Comparison of ENCODE assay signal across 9 mouse cellular contexts in genomic region chr11:117829671-117830215, GRCm38 (mm10). TPM values are rescaled to one million over a fixed set of nuclear protein-coding genes. Genes with fewer than 3 reads are reported as not detected.
DNase-seq lines count a peak whose midpoint lies in the region; ATAC-seq and TF ChIP-seq lines count a peak whose summit lies in the region.
"Had no signal": no experiment of that assay in that cellular context is flagged by ENCODE, and none has a peak within 500 bp of the region (broad histone marks: within the 10 kb centered on the region; RNA-seq: fewer than 3 reads in every experiment).

No protein-coding gene starts in this region.

- H3K4me2 ChIP-seq in hindbrain, embryonic 15.5 days: no peak overlapping the region
- H3K4me2 ChIP-seq in hindbrain, embryonic 14.5 days (replicated peaks): no peak overlapping the region
- peak overlapping the region; percentile 92; the same call in 1 of the 2 replicates for H3K4me2 ChIP-seq in heart, embryonic 15.5 days
- peak overlapping the region; percentile 26 for H3K4me2 ChIP-seq in myocyte (ENCODE audit: low read depth)

- H3K36me3 ChIP-seq in hindbrain, embryonic 15.5 days: no peaks in the 10 kb centered on the region
- H3K36me3 ChIP-seq in hindbrain, embryonic 14.5 days (replicated peaks; ENCODE audit: control insufficient read depth, insufficient read depth): no peaks in the 10 kb centered on the region
- H3K36me3 ChIP-seq in heart, embryonic 15.5 days: no peaks in the 10 kb centered on the region
- H3K36me3 ChIP-seq in myocyte (ENCODE audit: control insufficient read depth, insufficient read depth): no peaks in the 10 kb centered on the region
- no peaks in the 10 kb centered on the region for H3K36me3 ChIP-seq in thymus, adult 2 months (ENCODE audit: control insufficient read depth, insufficient read depth, low read length)

- H3K9ac ChIP-seq in hindbrain, embryonic 15.5 days: no peak overlapping the region
- no peak overlapping the region for H3K9ac ChIP-seq in hindbrain, embryonic 14.5 days
- H3K9ac ChIP-seq in heart, embryonic 15.5 days: 0 out of 2 replicates have a peak overlapping the region, but pooled peaks have one; percentile 1

- no peak overlapping the region for H3K4me3 ChIP-seq in hindbrain, embryonic 15.5 days
- H3K4me3 ChIP-seq in hindbrain, embryonic 14.5 days (replicated peaks; ENCODE audit: low read length): no peak overlapping the region
- H3K4me3 ChIP-seq in heart, embryonic 15.5 days: no peak overlapping the region
- H3K4me3 ChIP-seq in myocyte: no peak overlapping the region
- no peak overlapping the region for H3K4me3 ChIP-seq in thymus, adult 2 months (ENCODE audit: control insufficient read depth, insufficient read depth, low read length)

- TF ChIP-seq POLR2A in myocyte (IDR thresholded peaks at IDR 0.05; ENCODE audit: insufficient read length, low read depth): no peak
- no peak for TF ChIP-seq POLR2A in thymus, adult 2 months (IDR thresholded peaks at IDR 0.05; ENCODE audit: control insufficient read depth, extremely low read depth, insufficient read depth, low read length, poor library complexity)

- H3ac ChIP-seq in myocyte (ENCODE audit: control insufficient read depth, insufficient read length): no peak overlapping the region

- peaks cover 38% of the 10 kb centered on the region for H3K4me1 ChIP-seq in hindbrain, embryonic 15.5 days (replicated peaks)
- peaks cover 23% of the 10 kb centered on the region for H3K4me1 ChIP-seq in hindbrain, embryonic 14.5 days (replicated peaks; ENCODE audit: control insufficient read depth, insufficient read depth, low read length)
- H3K4me1 ChIP-seq in heart, embryonic 15.5 days (replicated peaks): peaks cover 70% of the 10 kb centered on the region
- H3K4me1 ChIP-seq in thymus, adult 2 months (replicated peaks; ENCODE audit: control insufficient read depth, insufficient read depth, low read length): peaks cover 56% of the 10 kb centered on the region

- H3K27ac ChIP-seq in hindbrain, embryonic 15.5 days (replicated peaks): peak overlapping the region; percentile 54
- no peak overlapping the region for H3K27ac ChIP-seq in hindbrain, embryonic 14.5 days
- H3K27ac ChIP-seq in heart, embryonic 15.5 days: peak overlapping the region; percentile 95
- H3K27ac ChIP-seq in thymus, adult 2 months (ENCODE audit: control insufficient read depth, insufficient read depth, low read length): no peak overlapping the region

- H3K27me3 ChIP-seq in hindbrain, embryonic 15.5 days: no peaks in the 10 kb centered on the region
- no peaks in the 10 kb centered on the region for H3K27me3 ChIP-seq in hindbrain, embryonic 14.5 days (ENCODE audit: control insufficient read depth, insufficient read depth, low read length)
- no peaks in the 10 kb centered on the region for H3K27me3 ChIP-seq in heart, embryonic 15.5 days
- H3K27me3 ChIP-seq in myocyte (ENCODE audit: control insufficient read depth, insufficient read depth, insufficient read length): no peaks in the 10 kb centered on the region
- H3K27me3 ChIP-seq in thymus, adult 2 months (ENCODE audit: control insufficient read depth, insufficient read depth, low read length): no peaks in the 10 kb centered on the region

- no peak for TF ChIP-seq CTCF in thymus, adult 2 months (IDR thresholded peaks at IDR 0.05; ENCODE audit: borderline replicate concordance, control insufficient read depth, extremely low read depth, insufficient read depth, low read length, poor library complexity)

- H3K9me3 ChIP-seq in hindbrain, embryonic 15.5 days: no peaks in the 10 kb centered on the region
- H3K9me3 ChIP-seq in hindbrain, embryonic 14.5 days (ENCODE audit: control insufficient read depth, low read length): no peaks in the 10 kb centered on the region
- no peaks in the 10 kb centered on the region for H3K9me3 ChIP-seq in heart, embryonic 15.5 days (replicated peaks)
- H3K9me3 ChIP-seq: G1E had no signal

- peaks cover 7% of the 10 kb centered on the region for H3K79me2 ChIP-seq in myocyte (ENCODE audit: control insufficient read depth, insufficient read depth)

- no peak for ATAC-seq in hindbrain, embryonic 15.5 days (ENCODE audit: low FRiP score, low read depth)
- ATAC-seq in hindbrain, embryonic 14.5 days (ENCODE audit: low FRiP score): no peak
- ATAC-seq in heart, embryonic 15.5 days (replicated peaks; ENCODE audit: insufficient number of reproducible peaks, insufficient read depth, low FRiP score, low read depth): no peak

- 75% methylated on average over 2 of the region's 2 CpGs for WGBS in hindbrain, embryonic 15.5 days
- WGBS in hindbrain, embryonic 14.5 days: 71% methylated on average over 2 of the region's 2 CpGs
- 44% methylated on average over 2 of the region's 2 CpGs for WGBS in heart, embryonic 15.5 days
- 89% methylated on average over 2 of the region's 2 CpGs for WGBS in thymus, adult 2 months

- no peak for DNase-seq in hindbrain, embryonic 14.5 days (ENCODE audit: low spot score)
- peak; percentile 94 to 95 for DNase-seq in kidney, postnatal 25 days
- DNase-seq in thymus, postnatal 14 days: no peak
- no peak for DNase-seq in embryo, embryonic 10 days (ENCODE audit: low spot score)
- no peak for DNase-seq in thymus, adult 2 months

TF ChIP-seq in myocyte, 11 proteins besides CTCF, POLR2A, EP300 and RAD21:
- TF ChIP-seq POLR2AphosphoS2 (IDR thresholded peaks at IDR 0.05; ENCODE audit: insufficient read length, low read depth) (no peak), MYOD1 (IDR thresholded peaks at IDR 0.05; ENCODE audit: control insufficient read depth in 1 of 3, insufficient read length in 2 of 3, low read depth in 2 of 3) (no peak), TCF12 (IDR thresholded peaks at IDR 0.05; ENCODE audit: insufficient read depth, poor library complexity, severe bottlenecking) (no peak), MAX (IDR thresholded peaks at IDR 0.05; ENCODE audit: low read depth) (no peak), E2F4 (IDR thresholded peaks at IDR 0.05; ENCODE audit: insufficient read depth) (no peak), USF1 (IDR thresholded peaks at IDR 0.05; ENCODE audit: low read depth) (no peak)

RNA-seq across cellular contexts. Expression of gene Tk1, which starts 3.9 kb away (rescaled TPM):
- 22.9 and 24.3 TPM in 2 replicates for polyA plus RNA-seq in hindbrain, embryonic 15.5 days (2015; fragmentation: Nextera tagmentation; extraction: Ambion mirVana)
- polyA plus RNA-seq in hindbrain, embryonic 14.5 days (2014; fragmentation: Nextera tagmentation; extraction: Ambion mirVana): 14.4 and 16.3 TPM in 2 replicates
- 92.9 and 102 TPM in 2 replicates for polyA plus RNA-seq in heart, embryonic 15.5 days (2015; fragmentation: Nextera tagmentation; extraction: Ambion mirVana)
- 52.8 TPM for polyA plus RNA-seq in myocyte (2012; fragmentation: generic; extraction: Trizol)
- polyA plus RNA-seq in thymus, adult 2 months (2012; rRNA removed): 130 and 167 TPM in 2 replicates

RNA-seq across cellular contexts. Expression of gene Afmid, which starts 4.0 kb away (rescaled TPM):
- polyA plus RNA-seq in hindbrain, embryonic 15.5 days (2015; fragmentation: Nextera tagmentation; extraction: Ambion mirVana): 6.9 and 7.2 TPM in 2 replicates
- 5.2 and 7.1 TPM in 2 replicates for polyA plus RNA-seq in hindbrain, embryonic 14.5 days (2014; fragmentation: Nextera tagmentation; extraction: Ambion mirVana)
- polyA plus RNA-seq in heart, embryonic 15.5 days (2015; fragmentation: Nextera tagmentation; extraction: Ambion mirVana): 15.1 and 16.6 TPM in 2 replicates
- 6.1 TPM for polyA plus RNA-seq in myocyte (2012; fragmentation: generic; extraction: Trizol)
- 17.7 and 18.2 TPM in 2 replicates for polyA plus RNA-seq in thymus, adult 2 months (2012; rRNA removed)

RNA-seq across cellular contexts. Expression of gene Birc5, which starts 19.3 kb away (rescaled TPM):
- polyA plus RNA-seq in hindbrain, embryonic 15.5 days (2015; fragmentation: Nextera tagmentation; extraction: Ambion mirVana): 41.6 and 47.4 TPM in 2 replicates
- 35.5 and 36.3 TPM in 2 replicates for polyA plus RNA-seq in hindbrain, embryonic 14.5 days (2014; fragmentation: Nextera tagmentation; extraction: Ambion mirVana)
- 202 and 215 TPM in 2 replicates for polyA plus RNA-seq in heart, embryonic 15.5 days (2015; fragmentation: Nextera tagmentation; extraction: Ambion mirVana)
- 60.7 TPM for polyA plus RNA-seq in myocyte (2012; fragmentation: generic; extraction: Trizol)
- 75.4 and 87.2 TPM in 2 replicates for polyA plus RNA-seq in thymus, adult 2 months (2012; rRNA removed)

RNA-seq across cellular contexts. Expression of gene Gm20708, which starts 20.3 kb away (rescaled TPM):
- polyA plus RNA-seq in hindbrain, embryonic 15.5 days (2015; fragmentation: Nextera tagmentation; extraction: Ambion mirVana): 0.93 and 1.6 TPM in 2 replicates
- 0.89 and 1.0 TPM in 2 replicates for polyA plus RNA-seq in hindbrain, embryonic 14.5 days (2014; fragmentation: Nextera tagmentation; extraction: Ambion mirVana)
- 0.97 and 1.5 TPM in 2 replicates for polyA plus RNA-seq in heart, embryonic 15.5 days (2015; fragmentation: Nextera tagmentation; extraction: Ambion mirVana)
- polyA plus RNA-seq in myocyte (2012; fragmentation: generic; extraction: Trizol): 0.35 TPM
- 0.06 TPM in 1 of 2 replicates, not detected in the other for polyA plus RNA-seq in thymus, adult 2 months (2012; rRNA removed)

RNA-seq across cellular contexts. Expression of gene Syngr2, which starts 20.3 kb away (rescaled TPM):
- polyA plus RNA-seq in hindbrain, embryonic 15.5 days (2015; fragmentation: Nextera tagmentation; extraction: Ambion mirVana): 17.2 and 19.3 TPM in 2 replicates
- 17.6 and 18.9 TPM in 2 replicates for polyA plus RNA-seq in hindbrain, embryonic 14.5 days (2014; fragmentation: Nextera tagmentation; extraction: Ambion mirVana)
- polyA plus RNA-seq in heart, embryonic 15.5 days (2015; fragmentation: Nextera tagmentation; extraction: Ambion mirVana): 84.6 and 105 TPM in 2 replicates
- 109 TPM for polyA plus RNA-seq in myocyte (2012; fragmentation: generic; extraction: Trizol)
- polyA plus RNA-seq in thymus, adult 2 months (2012; rRNA removed): 286 and 322 TPM in 2 replicates

Comparison
In these comparisons a context has a peak if more than half of its experiments do, and no peak if none do; other contexts are left out.
1. H3K27ac ChIP-seq: peak in hindbrain, embryonic 15.5 days (single experiment) and heart, embryonic 15.5 days (single experiment); none in hindbrain, embryonic 14.5 days (single experiment) and thymus, adult 2 months (single experiment).
2. H3K4me2 ChIP-seq: peak in heart, embryonic 15.5 days (single experiment) and myocyte (single experiment); none in hindbrain, embryonic 15.5 days (single experiment) and hindbrain, embryonic 14.5 days (single experiment).
3. DNase-seq: peak in kidney, postnatal 25 days (2 of 2); none in hindbrain, embryonic 14.5 days (single experiment), thymus, postnatal 14 days (single experiment), embryo, embryonic 10 days (single experiment) and thymus, adult 2 months (single experiment).